Mouse (Mus musculus): ENCODE results near the gene Ctdsp1. TPM values are rescaled to one million over a fixed set of nuclear protein-coding genes. Genes with fewer than 3 reads are reported as not detected.

The Ctdsp1 gene
- total RNA-seq, 1 experiment, result 17.9 TPM

DNA sequence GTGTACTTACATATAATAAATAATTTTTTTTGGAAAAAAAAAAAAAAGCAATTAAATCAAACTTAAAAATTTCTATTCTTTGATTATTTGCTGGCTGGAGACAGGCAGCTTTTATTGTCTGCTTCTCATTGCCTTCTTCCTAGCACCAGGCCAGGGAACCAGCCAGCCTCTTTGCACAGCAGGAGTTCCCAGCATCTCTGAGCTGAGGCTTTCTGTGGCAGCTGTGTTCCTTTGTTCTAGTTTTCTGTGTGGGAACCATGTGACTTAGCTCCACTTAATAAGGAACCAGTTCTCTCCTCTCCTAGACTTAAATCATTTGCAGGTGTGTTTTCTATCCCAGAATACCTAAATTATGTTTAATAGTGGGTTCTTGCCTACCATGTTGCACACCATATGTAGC is 33.8 kb upstream of the Ctdsp1 start:
- in situ Hi-C loops (cut with MboI; ENCODE audit: low sequenced_read_pairs in 2 of 2, unreplicated experiment in 2 of 2), result no loop called here
- Histone ChIP-seq H3K27ac (ENCODE audit: insufficient read depth, low read depth, low read length, poor library complexity, severe bottlenecking) (no peak overlapping the region), H3K9ac (ENCODE audit: insufficient read depth, low read depth, low read length, poor library complexity, severe bottlenecking) (no peak overlapping the region), H3K4me1 (ENCODE audit: control insufficient read depth in 2 of 2, insufficient read depth in 2 of 2, low read length in 2 of 2, poor library complexity in 1 of 2) (peaks cover 0 to 6% of the 10 kb centered on the region in 2 experiments; a peak in 1 of 4 replicates), H3K4me3 (ENCODE audit: insufficient read depth in 1 of 2, low read depth in 1 of 2, low read length in 2 of 2, poor library complexity in 1 of 2, severe bottlenecking in 1 of 2) (no peak overlapping the region), H3K9me3 (ENCODE audit: control insufficient read depth, insufficient read depth, low read depth, low read length) (no peaks in the 10 kb centered on the region), H3K36me3 (ENCODE audit: control insufficient read depth, insufficient read depth, low read length, poor library complexity, severe bottlenecking) (no peaks in the 10 kb centered on the region)
- TF ChIP-seq CHD2 (IDR thresholded peaks at IDR 0.05; ENCODE audit: low read depth, low read length) (no peak), HCFC1 (IDR thresholded peaks at IDR 0.05; ENCODE audit: borderline replicate concordance, insufficient read depth, low read length) (no peak), MAFK (IDR thresholded peaks at IDR 0.05; ENCODE audit: insufficient read depth, low read depth, low read length) (no peak), ZNF384 (IDR thresholded peaks at IDR 0.05; ENCODE audit: low read depth, low read length) (no peak), ZC3H11A (IDR thresholded peaks at IDR 0.05; ENCODE audit: borderline replicate concordance, low read depth, low read length) (no peak)
- DNase-seq (ENCODE audit: low read depth, low spot score), result no peak

DNA sequence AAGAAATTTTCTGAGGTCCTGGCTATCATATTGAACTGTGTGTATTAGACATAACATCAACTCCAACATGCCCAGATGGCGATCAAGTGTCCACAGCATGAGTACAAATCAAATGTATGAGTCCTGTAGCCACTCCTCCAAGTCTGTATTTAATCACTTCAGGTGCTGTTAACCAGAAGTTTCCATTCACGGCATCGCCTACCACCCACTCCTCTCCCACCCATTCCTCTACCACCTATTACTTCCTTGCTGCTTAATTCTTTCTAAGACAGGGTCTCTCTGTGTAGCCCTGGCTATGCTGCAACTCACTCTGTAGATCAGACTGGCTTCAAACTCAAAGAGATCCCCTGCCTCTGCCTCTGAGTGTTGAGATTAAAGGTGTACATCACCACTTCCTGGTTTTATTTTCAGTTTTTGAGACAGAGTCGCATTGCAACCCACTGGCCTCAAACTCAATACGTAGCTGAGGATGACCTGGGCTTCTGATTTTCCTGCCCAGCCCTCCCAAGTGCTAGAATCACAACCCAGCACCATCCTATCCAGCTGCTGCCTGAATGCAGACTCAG is 31.3 kb upstream of the Ctdsp1 start:
- H3K4me1 ChIP-seq (ENCODE audit: control insufficient read depth in 2 of 2, insufficient read depth in 2 of 2, low read length in 2 of 2, poor library complexity in 1 of 2), result peaks cover 0 to 5% of the 10 kb centered on the region in 2 experiments; a peak in 1 of 4 replicates
- TF ChIP-seq MAFK (IDR thresholded peaks at IDR 0.05; ENCODE audit: insufficient read depth, low read depth, low read length) (no peak), CHD2 (IDR thresholded peaks at IDR 0.05; ENCODE audit: low read depth, low read length) (no peak), ZC3H11A (IDR thresholded peaks at IDR 0.05; ENCODE audit: borderline replicate concordance, low read depth, low read length) (no peak), ZNF384 (IDR thresholded peaks at IDR 0.05; ENCODE audit: low read depth, low read length) (no peak), HCFC1 (IDR thresholded peaks at IDR 0.05; ENCODE audit: borderline replicate concordance, insufficient read depth, low read length) (no peak)
- H3K4me3 ChIP-seq (ENCODE audit: insufficient read depth in 1 of 2, low read depth in 1 of 2, low read length in 2 of 2, poor library complexity in 1 of 2, severe bottlenecking in 1 of 2), result no peak overlapping the region
- no peak overlapping the region for H3K9ac ChIP-seq (ENCODE audit: insufficient read depth, low read depth, low read length, poor library complexity, severe bottlenecking)
- in situ Hi-C loops (cut with MboI; ENCODE audit: low sequenced_read_pairs in 2 of 2, unreplicated experiment in 2 of 2), result loop anchor here in 1 of 2 experiments (10.0 kb wide), 1 partner anchor 155 kb away; no protein-coding TSS in a partner anchor
- H3K27ac ChIP-seq (ENCODE audit: insufficient read depth, low read depth, low read length, poor library complexity, severe bottlenecking), result no peak overlapping the region
- H3K36me3 ChIP-seq (ENCODE audit: control insufficient read depth, insufficient read depth, low read length, poor library complexity, severe bottlenecking), result no peaks in the 10 kb centered on the region
- no peak for DNase-seq (ENCODE audit: low read depth, low spot score)
- no peaks in the 10 kb centered on the region for H3K9me3 ChIP-seq (ENCODE audit: control insufficient read depth, insufficient read depth, low read depth, low read length)

- H3K4me1 ChIP-seq (ENCODE audit: control insufficient read depth in 2 of 2, insufficient read depth in 2 of 2, low read length in 2 of 2, poor library complexity in 1 of 2), result peaks cover 0 to 5% of the 10 kb centered on the region in 2 experiments; a peak in 1 of 4 replicates
- no peak within 1 kb of the TSS for H3K9ac ChIP-seq (ENCODE audit: insufficient read depth, low read depth, low read length, poor library complexity, severe bottlenecking)
- DNase-seq (ENCODE audit: low read depth, low spot score), result peak; percentile 87
- H3K27ac ChIP-seq (ENCODE audit: insufficient read depth, low read depth, low read length, poor library complexity, severe bottlenecking), result no peak within 1 kb of the TSS
- in situ Hi-C loops (cut with MboI; ENCODE audit: low sequenced_read_pairs in 2 of 2, unreplicated experiment in 2 of 2), result loop anchor here in 1 of 2 experiments (10.0 kb wide), 1 partner anchor 157 kb away; no protein-coding TSS in a partner anchor
- no peaks in the 10 kb centered on the region for H3K36me3 ChIP-seq (ENCODE audit: control insufficient read depth, insufficient read depth, low read length, poor library complexity, severe bottlenecking)
- no peaks in the 10 kb centered on the region for H3K9me3 ChIP-seq (ENCODE audit: control insufficient read depth, insufficient read depth, low read depth, low read length)
- no peak within 1 kb of the TSS for H3K4me3 ChIP-seq (ENCODE audit: insufficient read depth in 1 of 2, low read depth in 1 of 2, low read length in 2 of 2, poor library complexity in 1 of 2, severe bottlenecking in 1 of 2)
- peak; percentile 85; the same call in 1 of the 2 replicates for TF ChIP-seq ZC3H11A (IDR thresholded peaks at IDR 0.05; ENCODE audit: borderline replicate concordance, low read depth, low read length)
- no peak for TF ChIP-seq CHD2 (IDR thresholded peaks at IDR 0.05; ENCODE audit: low read depth, low read length)
Measured at GRCm38 (mm10) chr1:74361812-74362211, 29.5 kb upstream of the Ctdsp1 start, which contains the start of gene Catip. TSS of gene Catip (plus strand) at chr1:74362108.

DNA sequence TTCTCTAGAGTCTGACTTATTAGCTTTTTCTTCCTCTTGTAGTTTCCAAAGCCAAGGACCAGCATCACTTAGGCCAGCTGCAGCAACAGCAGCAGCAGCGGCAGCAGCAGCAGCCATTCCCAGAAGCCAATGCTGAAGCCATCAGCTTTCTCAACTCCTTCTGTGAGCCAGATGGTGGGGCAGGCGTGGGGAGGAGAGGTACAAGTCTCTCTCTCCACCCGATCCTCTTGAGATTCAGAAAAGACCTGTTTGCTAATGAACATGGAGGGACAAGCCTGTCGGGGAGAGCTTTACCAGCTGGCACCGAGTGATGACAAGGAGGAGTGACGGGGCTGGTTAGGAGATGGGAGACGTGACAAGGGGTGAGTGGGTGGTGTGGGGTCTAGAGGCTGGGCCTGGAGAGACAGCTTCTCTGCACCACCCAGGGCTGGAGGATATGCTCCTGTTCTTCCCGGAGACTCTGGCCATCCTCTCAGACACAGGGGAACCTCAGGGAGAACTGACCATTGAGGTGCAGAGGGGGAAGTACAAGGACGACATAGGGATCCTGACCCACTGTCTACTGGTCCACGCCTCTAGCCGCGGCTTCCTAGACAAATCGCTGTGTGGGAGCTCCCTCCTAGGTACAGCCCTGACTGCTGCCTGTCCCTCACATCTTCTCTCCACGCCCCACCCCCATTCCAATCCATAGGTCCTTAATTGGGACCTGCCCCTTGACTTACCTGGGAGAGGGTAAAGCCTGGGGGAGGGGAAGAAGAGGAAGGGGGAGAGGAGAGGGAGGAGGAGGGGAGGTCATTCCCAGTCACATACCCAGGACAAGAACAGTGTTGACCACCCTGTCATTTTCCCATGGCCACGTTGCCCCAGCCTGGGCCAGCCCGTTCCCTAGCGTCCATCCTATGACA is 28.7 kb upstream of the Ctdsp1 start:
- TF ChIP-seq ZC3H11A (IDR thresholded peaks at IDR 0.05; ENCODE audit: borderline replicate concordance, low read depth, low read length), result no peak
- no peak for TF ChIP-seq HCFC1 (IDR thresholded peaks at IDR 0.05; ENCODE audit: borderline replicate concordance, insufficient read depth, low read length)
- TF ChIP-seq CHD2 (IDR thresholded peaks at IDR 0.05; ENCODE audit: low read depth, low read length), result no peak
- TF ChIP-seq ZNF384 (IDR thresholded peaks at IDR 0.05; ENCODE audit: low read depth, low read length), result no peak
- no peak for TF ChIP-seq MAFK (IDR thresholded peaks at IDR 0.05; ENCODE audit: insufficient read depth, low read depth, low read length)
- no peaks in the 10 kb centered on the region for H3K9me3 ChIP-seq (ENCODE audit: control insufficient read depth, insufficient read depth, low read depth, low read length)
- H3K36me3 ChIP-seq (ENCODE audit: control insufficient read depth, insufficient read depth, low read length, poor library complexity, severe bottlenecking), result no peaks in the 10 kb centered on the region
- H3K9ac ChIP-seq (ENCODE audit: insufficient read depth, low read depth, low read length, poor library complexity, severe bottlenecking), result no peak overlapping the region
- no peak for DNase-seq (ENCODE audit: low read depth, low spot score)
- H3K27ac ChIP-seq (ENCODE audit: insufficient read depth, low read depth, low read length, poor library complexity, severe bottlenecking), result no peak overlapping the region
- H3K4me3 ChIP-seq (ENCODE audit: insufficient read depth in 1 of 2, low read depth in 1 of 2, low read length in 2 of 2, poor library complexity in 1 of 2, severe bottlenecking in 1 of 2), result no peak overlapping the region
- in situ Hi-C loops (cut with MboI; ENCODE audit: low sequenced_read_pairs in 2 of 2, unreplicated experiment in 2 of 2), result loop anchor here in 1 of 2 experiments (10.0 kb wide), 1 partner anchor 158 kb away; no protein-coding TSS in a partner anchor
- H3K4me1 ChIP-seq (ENCODE audit: control insufficient read depth in 2 of 2, insufficient read depth in 2 of 2, low read length in 2 of 2, poor library complexity in 1 of 2), result peaks cover under 1 to 5% of the 10 kb centered on the region in 2 experiments; a peak in 1 of 4 replicates

Data from ES-E14 (cell line).